Mouse (Mus musculus): ENCODE measurements around the gene Tango6. TPM values are rescaled to one million over a fixed set of nuclear protein-coding genes. Genes with fewer than 3 reads are reported as not detected.

Tango6 gene
- polyA plus RNA-seq, 1 experiment from 2014 or later: 10.3 TPM

DNA sequence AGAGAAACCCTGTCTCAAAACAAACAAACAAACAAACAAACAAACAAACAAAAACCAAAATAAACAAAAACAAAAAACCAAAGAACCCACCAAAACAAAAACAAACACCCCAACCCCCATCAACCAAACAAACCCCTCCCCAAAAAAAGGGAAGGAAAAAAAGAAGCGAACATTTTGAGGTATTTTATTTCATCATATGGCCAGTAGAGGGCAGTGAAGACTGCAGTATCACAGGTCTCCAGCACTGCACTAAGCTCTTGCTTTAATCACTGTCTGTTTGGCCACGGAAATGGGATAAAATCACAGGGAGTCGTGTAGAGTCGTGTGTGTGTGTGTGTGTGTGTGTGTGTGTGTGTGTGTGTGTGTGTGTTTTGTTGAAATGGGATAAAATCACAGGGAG, 4.6 kb downstream of the Tango6 start:
- ATAC-seq (no peak), DNase-seq (ENCODE audit: low read depth, low spot score) (no peak)
- peak; percentile 70 for TF ChIP-seq CTCF (IDR thresholded peaks at IDR 0.05)
- H3K27me3 ChIP-seq: no peaks in the 10 kb centered on the region
- CTCF ChIA-PET: interaction anchor here (0.6 to 3.2 kb wide), 8 partner anchors 9 to 45 kb away, joined by 3 to 8 read pairs (median 3); no protein-coding TSS in a partner anchor
- POLR2A ChIA-PET: interaction anchor here (0.6 kb wide), 1 partner anchor 296 kb away, joined by 3 read pairs; no protein-coding TSS in a partner anchor
- in situ Hi-C loops (cut with MboI; ENCODE audit: low pct_unique_long_range_greater_than_20kb): no loop called here

DNA sequence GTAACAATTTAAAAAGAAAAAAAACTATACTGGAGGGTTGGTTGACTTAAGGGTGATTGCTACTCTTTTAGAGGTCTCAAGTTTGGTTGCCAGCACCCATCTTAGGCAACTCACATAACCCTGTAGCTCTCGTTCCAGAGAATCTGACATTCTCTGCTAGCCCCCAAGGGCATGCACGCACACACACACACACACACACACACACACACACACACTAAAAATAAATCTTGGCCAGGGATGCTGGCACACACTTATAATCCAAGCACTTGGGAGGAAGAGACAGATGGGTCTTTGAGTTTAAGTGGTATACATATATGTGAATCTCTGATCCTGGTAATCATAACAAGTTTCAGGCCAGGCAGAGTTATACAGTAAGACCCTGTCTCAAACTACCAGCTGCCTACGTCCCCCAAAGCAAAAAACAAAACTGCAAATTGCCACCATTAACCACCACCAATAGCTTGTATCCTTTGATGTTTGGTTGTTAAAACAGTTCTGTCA, 14.9 kb downstream of the Tango6 start:
- in situ Hi-C loops (cut with MboI; ENCODE audit: low pct_unique_long_range_greater_than_20kb): no loop called here
- H3K27me3 ChIP-seq: no peaks in the 10 kb centered on the region
- CTCF ChIA-PET: interaction anchor here (0.9 to 2.4 kb wide), 2 partner anchors 9 to 26 kb away, joined by 3 to 7 read pairs; no protein-coding TSS in a partner anchor
- DNase-seq (ENCODE audit: low read depth, low spot score): no peak
- POLR2A ChIA-PET: no interaction called here
- no peak for TF ChIP-seq CTCF (IDR thresholded peaks at IDR 0.05)
- ATAC-seq: no peak

DNA sequence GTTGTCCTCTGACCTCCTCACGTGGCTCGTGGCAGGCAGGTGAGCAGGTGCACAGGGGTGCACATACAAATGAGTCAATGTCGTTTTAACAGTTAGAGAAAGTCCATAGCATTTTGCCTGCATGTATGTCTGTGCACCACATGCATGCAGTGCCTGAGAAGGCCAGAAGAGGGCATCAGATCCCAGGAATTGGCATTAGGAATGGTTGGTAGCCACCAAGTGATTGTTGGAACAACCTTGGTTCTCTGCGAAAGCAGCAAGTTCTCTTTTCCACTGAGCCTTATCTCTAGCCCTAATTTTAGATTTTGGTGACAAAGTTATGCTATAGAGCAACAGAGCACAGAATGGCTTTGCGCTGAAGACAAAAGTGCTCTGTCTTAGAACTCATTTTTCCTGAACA, 16.7 kb downstream of the Tango6 start:
- no peaks in the 10 kb centered on the region for H3K27me3 ChIP-seq
- DNase-seq (ENCODE audit: low read depth, low spot score) (no peak), ATAC-seq (no peak)
- in situ Hi-C loops (cut with MboI; ENCODE audit: low pct_unique_long_range_greater_than_20kb): no loop called here
- TF ChIP-seq CTCF (IDR thresholded peaks at IDR 0.05): peak; percentile 90
- ChIA-PET CTCF (interaction anchor here (1.2 to 1.8 kb wide), 2 partner anchors 12 to 18 kb away, joined by 6 read pairs; no protein-coding TSS in a partner anchor), POLR2A (no interaction called here)

DNA sequence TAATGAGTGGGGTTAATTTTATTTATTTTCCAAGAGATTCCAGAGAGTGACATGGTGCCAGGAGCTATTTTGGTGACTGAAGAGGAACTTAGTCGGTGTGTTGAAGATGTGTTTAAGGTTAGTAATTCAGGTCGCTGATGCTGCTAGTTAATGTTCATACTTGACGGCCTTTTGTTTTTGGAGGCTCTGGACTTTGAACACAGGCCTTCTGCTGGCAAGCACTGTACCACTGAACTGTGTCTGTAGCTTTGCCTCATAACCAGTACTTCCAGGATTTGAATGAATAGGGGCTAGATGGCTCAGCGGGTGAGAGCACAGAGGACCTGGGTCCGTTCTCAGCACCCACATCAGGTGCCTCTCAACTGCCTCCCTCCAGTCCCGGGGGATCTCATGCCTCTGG, 17.3 kb downstream of the Tango6 start:
- in situ Hi-C loops (cut with MboI; ENCODE audit: low pct_unique_long_range_greater_than_20kb): no loop called here
- DNase-seq (ENCODE audit: low read depth, low spot score) (no peak), ATAC-seq (no peak)
- ChIA-PET POLR2A (interaction anchor here (0.9 kb wide), 1 partner anchor 16 kb away, joined by 5 read pairs; no protein-coding TSS in a partner anchor), CTCF (interaction anchor here (1.8 kb wide), 1 partner anchor 13 kb away, joined by 6 read pairs; no protein-coding TSS in a partner anchor)
- TF ChIP-seq CTCF (IDR thresholded peaks at IDR 0.05): no peak
- no peaks in the 10 kb centered on the region for H3K27me3 ChIP-seq

DNA sequence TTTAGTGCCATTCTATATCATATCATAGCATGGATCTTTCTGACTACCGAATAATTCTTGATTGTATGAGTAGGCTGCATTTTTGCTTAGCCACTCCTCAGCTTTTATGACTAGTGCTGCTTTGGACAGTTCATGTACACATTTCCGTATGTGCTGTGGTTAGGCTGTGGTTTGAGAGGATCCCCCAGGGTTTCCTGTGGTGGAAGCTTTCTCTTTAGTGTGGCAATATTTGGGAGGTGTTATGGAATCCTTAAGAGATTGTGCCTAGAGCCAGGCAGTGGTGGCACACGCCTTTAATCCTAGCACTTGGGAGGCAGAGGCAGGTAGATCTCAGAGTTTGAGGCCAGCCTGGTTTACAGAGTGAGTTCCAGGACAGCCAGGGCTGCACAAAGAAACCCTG, 18.5 kb downstream of the Tango6 start:
- no peaks in the 10 kb centered on the region for H3K27me3 ChIP-seq
- ChIA-PET POLR2A (no interaction called here), CTCF (interaction anchor here (1.5 to 1.8 kb wide), 2 partner anchors 14 to 17 kb away, joined by 4 to 6 read pairs; no protein-coding TSS in a partner anchor)
- no peak for TF ChIP-seq CTCF (IDR thresholded peaks at IDR 0.05)
- in situ Hi-C loops (cut with MboI; ENCODE audit: low pct_unique_long_range_greater_than_20kb): no loop called here
- ATAC-seq: no peak
- DNase-seq (ENCODE audit: low read depth, low spot score): no peak

DNA sequence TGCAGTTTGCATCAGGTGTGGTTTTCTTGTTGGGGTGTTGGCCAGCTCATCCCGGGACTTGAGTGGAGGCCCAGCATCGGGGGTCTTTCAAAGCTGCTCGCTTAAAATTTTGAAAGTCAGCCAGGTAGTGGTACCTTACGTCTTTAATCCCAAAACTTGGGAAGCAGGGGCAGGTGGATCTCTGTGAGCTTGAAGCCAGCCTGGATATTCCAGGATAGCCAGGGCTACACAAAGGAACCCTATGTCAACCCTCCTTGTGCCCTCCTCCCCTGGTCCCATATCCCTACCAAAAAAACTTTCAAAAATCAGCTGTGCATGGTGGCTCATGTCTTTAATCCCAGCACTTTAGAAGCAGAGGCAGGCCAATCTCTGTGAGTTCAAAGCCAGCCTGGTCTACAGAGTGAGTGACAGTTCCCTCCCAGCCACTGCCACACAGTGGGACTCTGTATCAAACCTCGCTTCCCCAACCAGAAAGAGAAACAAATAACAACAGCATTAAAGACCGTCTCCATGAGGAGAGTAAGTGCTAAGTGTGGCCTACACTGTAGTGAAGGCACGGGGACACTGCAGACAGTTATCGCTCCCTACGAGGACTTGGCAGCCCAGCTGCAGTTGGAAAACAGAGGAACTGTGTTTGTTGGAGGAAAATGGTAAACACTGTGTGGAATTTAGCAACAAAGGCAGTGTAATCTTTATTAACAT, 21.5 kb downstream of the Tango6 start:
- DNase-seq (ENCODE audit: low read depth, low spot score) (no peak), ATAC-seq (no peak)
- no peaks in the 10 kb centered on the region for H3K27me3 ChIP-seq
- ChIA-PET POLR2A (no interaction called here), CTCF (no interaction called here)
- no peak for TF ChIP-seq CTCF (IDR thresholded peaks at IDR 0.05)
- in situ Hi-C loops (cut with MboI; ENCODE audit: low pct_unique_long_range_greater_than_20kb): no loop called here

DNA sequence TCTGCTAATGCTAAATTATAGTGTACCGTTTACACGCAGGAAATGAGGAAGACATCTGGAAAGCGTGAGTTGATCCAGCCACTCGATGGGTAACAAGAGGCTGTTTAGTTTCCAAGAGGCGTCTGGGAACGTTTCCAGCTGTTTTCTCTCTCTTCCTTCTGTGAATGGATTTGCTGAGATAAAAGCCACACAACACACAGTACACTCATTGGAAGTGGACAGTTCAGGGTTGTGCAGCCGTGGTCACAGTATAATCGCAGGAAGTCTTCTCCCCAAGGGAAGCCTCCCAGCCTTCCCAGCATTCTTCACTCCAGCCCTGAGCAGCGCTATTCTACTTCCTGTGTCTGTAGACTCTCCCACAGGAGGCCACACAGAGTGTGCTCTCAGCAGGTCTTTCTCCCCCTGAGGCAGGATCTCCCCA, 22.0 kb downstream of the Tango6 start:
- no peaks in the 10 kb centered on the region for H3K27me3 ChIP-seq
- in situ Hi-C loops (cut with MboI; ENCODE audit: low pct_unique_long_range_greater_than_20kb): no loop called here
- ATAC-seq: no peak
- ChIA-PET POLR2A (no interaction called here), CTCF (no interaction called here)
- no peak for TF ChIP-seq CTCF (IDR thresholded peaks at IDR 0.05)
- no peak for DNase-seq (ENCODE audit: low read depth, low spot score)

DNA sequence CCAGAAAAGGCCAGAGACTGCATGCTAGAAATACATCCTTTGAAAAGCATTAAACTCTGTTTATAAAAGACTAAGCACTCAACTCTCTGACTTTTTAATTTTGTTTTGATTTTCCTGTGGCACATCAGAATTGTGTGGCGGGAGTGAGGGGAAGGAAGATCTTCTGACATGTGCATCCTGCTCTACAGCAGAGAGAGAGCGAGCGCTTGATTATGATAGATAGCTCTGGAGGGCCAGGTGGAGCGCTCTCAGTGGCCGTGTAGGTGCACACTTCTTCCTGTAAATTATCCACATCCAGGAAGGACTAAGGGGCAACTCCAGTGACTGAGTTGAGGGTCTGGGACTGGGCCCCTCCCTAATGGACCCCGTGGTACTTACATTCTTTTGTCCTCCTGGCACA, 23.3 kb downstream of the Tango6 start:
- DNase-seq (ENCODE audit: low read depth, low spot score) (no peak), ATAC-seq (no peak)
- ChIA-PET POLR2A (no interaction called here), CTCF (interaction anchor here (1.9 kb wide), 1 partner anchor 12 kb away, joined by 5 read pairs; no protein-coding TSS in a partner anchor)
- no peak for TF ChIP-seq CTCF (IDR thresholded peaks at IDR 0.05)
- in situ Hi-C loops (cut with MboI; ENCODE audit: low pct_unique_long_range_greater_than_20kb): no loop called here
- no peaks in the 10 kb centered on the region for H3K27me3 ChIP-seq

DNA sequence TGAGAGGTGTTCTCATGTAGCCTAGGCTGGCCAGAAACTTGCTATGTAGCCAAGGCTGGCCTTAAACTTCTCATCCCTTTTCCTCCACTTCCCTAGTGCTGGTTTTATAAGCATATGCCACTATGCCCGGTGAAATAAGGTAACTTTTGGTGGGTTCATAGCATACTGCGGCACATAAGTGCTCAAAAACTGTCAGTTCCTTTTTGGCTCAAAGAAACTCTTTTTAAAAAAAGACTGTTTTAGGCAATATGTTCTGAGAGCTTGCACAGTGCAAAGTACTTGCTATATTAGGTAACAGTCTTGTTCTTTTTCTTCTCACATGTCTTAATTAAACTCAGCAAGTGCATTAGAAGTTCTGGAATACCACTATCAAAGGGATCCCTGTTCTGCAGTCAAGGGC, 27.1 kb downstream of the Tango6 start:
- in situ Hi-C loops (cut with MboI; ENCODE audit: low pct_unique_long_range_greater_than_20kb): no loop called here
- POLR2A ChIA-PET: no interaction called here
- ATAC-seq: no peak

DNA sequence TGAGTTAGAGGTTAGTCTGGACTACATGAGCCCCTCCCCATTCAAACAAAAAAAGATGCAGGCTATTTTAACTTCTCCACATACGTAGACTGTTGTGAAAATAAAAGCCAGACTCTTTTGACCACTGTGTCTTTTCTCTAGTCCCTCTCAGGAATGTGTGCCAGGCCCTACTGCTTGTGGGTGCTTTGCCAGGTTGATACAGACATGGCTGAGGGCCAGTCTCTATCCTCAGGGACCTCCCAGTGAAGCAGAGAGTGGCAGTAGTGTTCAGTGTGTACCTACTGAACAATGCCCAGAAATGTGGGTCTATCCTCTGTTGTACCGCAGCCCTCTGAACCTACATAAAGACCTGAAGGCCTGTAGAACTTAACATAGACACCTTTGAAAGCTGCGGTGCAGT, 29.6 kb downstream of the Tango6 start:
- in situ Hi-C loops (cut with MboI; ENCODE audit: low pct_unique_long_range_greater_than_20kb): no loop called here
- POLR2A ChIA-PET: no interaction called here
- CTCF ChIA-PET: interaction anchor here (0.6 to 2.4 kb wide), 3 partner anchors 24 to 301 kb away, joined by 3 to 8 read pairs (median 3); no protein-coding TSS in a partner anchor
- DNase-seq (ENCODE audit: low read depth, low spot score): no peak
- TF ChIP-seq CTCF (IDR thresholded peaks at IDR 0.05): no peak
- H3K27me3 ChIP-seq: no peaks in the 10 kb centered on the region
- no peak for ATAC-seq

More for the DNA sequence above, 27.1 kb downstream of the Tango6 start:
- no peak for TF ChIP-seq CTCF (IDR thresholded peaks at IDR 0.05)
- CTCF ChIA-PET: interaction anchor here (1.3 kb wide), 1 partner anchor 22 kb away, joined by 3 read pairs; no protein-coding TSS in a partner anchor
- H3K27me3 ChIP-seq: no peaks in the 10 kb centered on the region
- no peak for DNase-seq (ENCODE audit: low read depth, low spot score)

DNA sequence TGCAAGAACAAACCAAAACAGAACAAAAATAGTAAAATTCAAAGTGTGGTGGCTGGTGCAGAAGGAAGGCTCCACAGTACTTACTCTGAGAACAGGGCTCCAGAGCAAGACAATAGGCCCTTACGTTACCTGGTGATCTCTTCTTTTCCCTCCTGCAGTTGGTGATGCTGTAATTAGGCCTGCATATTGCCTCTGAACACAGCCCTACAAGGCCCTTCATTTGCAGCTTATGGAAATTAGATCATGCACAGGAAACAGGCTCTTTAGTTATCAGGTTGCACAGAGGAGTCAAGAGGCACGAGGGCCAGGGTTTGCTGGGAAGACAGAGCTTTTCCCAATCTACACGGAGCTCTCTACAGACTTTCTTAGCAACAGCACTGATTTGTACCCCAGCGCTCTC, 31.4 kb downstream of the Tango6 start:
- in situ Hi-C loops (cut with MboI; ENCODE audit: low pct_unique_long_range_greater_than_20kb): no loop called here
- no peak for TF ChIP-seq CTCF (IDR thresholded peaks at IDR 0.05)
- DNase-seq (ENCODE audit: low read depth, low spot score) (no peak), ATAC-seq (no peak)
- ChIA-PET CTCF (interaction anchor here (2.4 kb wide), 1 partner anchor 26 kb away, joined by 8 read pairs; no protein-coding TSS in a partner anchor), POLR2A (interaction anchor here (1.0 kb wide), 1 partner anchor 170 kb away, joined by 3 read pairs; no protein-coding TSS in a partner anchor)
- H3K27me3 ChIP-seq: no peaks in the 10 kb centered on the region

Measured in Patski (cell line).